Mouse (Mus musculus) hindbrain, postnatal 0 days (tissue): ENCODE results near the gene Muc1. TPM values are rescaled to one million over a fixed set of nuclear protein-coding genes. Genes with fewer than 3 reads are reported as not detected.

ENCODE experiments used
- ATAC-seq: fragments of 200-750 bp; cut with Nextera tagmentation; 2 replicates; pipeline ENCODE4 v1.8.0; 2017; ENCODE audit warnings: mild to moderate bottlenecking, moderate TSS enrichment, moderate library complexity
- DNase-seq: peaks from one replicate; pipeline ENCODE4 v3.0.0-alpha.2; 2015; ENCODE audit warnings: low spot score
- H3K27ac ChIP-seq: fragments of 300-500 bp; sonication (generic); 2 replicates; pipeline ENCODE4 v1.5.1; 2014; ENCODE audit warnings: mild to moderate bottlenecking
- H3K27me3 ChIP-seq: fragments of 300-500 bp; sonication (generic); 2 replicates; pipeline ENCODE4 v1.6.1; 2014; ENCODE audit warnings: low read length, mixed read lengths; ENCODE audit not compliant: insufficient read depth
- H3K36me3 ChIP-seq: fragments of 300-500 bp; sonication (generic); 2 replicates; pipeline ENCODE4 v1.6.1; 2014; ENCODE audit warnings: low read length, mixed read lengths; ENCODE audit not compliant: insufficient read depth
- H3K4me1 ChIP-seq: fragments of 300-500 bp; sonication (generic); 2 replicates; pipeline ENCODE4 v1.6.1; 2014; ENCODE audit warnings: antibody characterized with exemption, low read length, mixed read lengths; ENCODE audit not compliant: insufficient read depth
- H3K4me2 ChIP-seq: fragments of 300-500 bp; sonication (generic); 2 replicates; pipeline ENCODE4 v1.6.1; 2014; ENCODE audit warnings: low read depth, mild to moderate bottlenecking, low read length, moderate library complexity, mixed read lengths
- H3K4me3 ChIP-seq: fragments of 300-500 bp; sonication (generic); 2 replicates; pipeline ENCODE4 v1.5.1; 2014; ENCODE audit warnings: low read length
- H3K9ac ChIP-seq: fragments of 300-500 bp; sonication (generic); replicated peaks from 2 replicates; pipeline ENCODE4 v1.6.1; 2014; ENCODE audit warnings: mild to moderate bottlenecking, low read length, moderate library complexity, mixed read lengths
- H3K9me3 ChIP-seq: fragments of 300-500 bp; sonication (generic); 2 replicates; pipeline ENCODE4 v1.6.1; 2016; ENCODE audit warnings: low read length, mixed read lengths
- CTCF ChIP-seq: IDR thresholded peaks from 2 replicates; pipeline ENCODE4 v1.5.1; 2016; ENCODE audit warnings: antibody characterized with exemption, control low read depth, low read depth
- WGBS: fragments of 180-500 bp; shearing (Covaris S2); extraction: QIAGEN DNeasy Blood & Tissue Kit; methylation state at CpG from one replicate; pipeline ENCODE4 v1.1.7; 2014; 5-methylcytosine and 5-hydroxymethylcytosine counted together
- polyA plus RNA-seq: library from polyadenylated mRNA; unstranded; fragments of >200 nt; fragmentation: Nextera tagmentation; extraction: Ambion mirVana; gene quantifications from 2 replicates; pipeline ENCODE4 v1.2.1, GENCODE M21; 2015
- total RNA-seq: library from RNA; depleted of rRNA; stranded (reverse); fragments of >200 nt; gene quantifications from 2 replicates; pipeline ENCODE4 v1.2.3, GENCODE M21; 2014

The Muc1 gene
- total and polyA plus RNA-seq, 2 experiments from 2014 or later = 1.5 to 1.9 TPM

GRCm38 (mm10) chr3:89199839-89200238 lies 29.0 kb upstream of the Muc1 start:
- Histone ChIP-seq H3K9me3 (no peaks in the 10 kb centered on the region), H3K4me3 (no peak overlapping the region), H3K27me3 (no peaks in the 10 kb centered on the region), H3K9ac (no peak overlapping the region), H3K4me2 (no peak overlapping the region), H3K27ac (no peak overlapping the region), H3K4me1 (peaks cover 12% of the 10 kb centered on the region; the same call in 1 of the 2 replicates), H3K36me3 (no peaks in the 10 kb centered on the region)
- no peak for ATAC-seq
- WGBS = 75% methylated on average over 3 of the region's 3 CpGs
- no peak for DNase-seq
- no peak for TF ChIP-seq CTCF

- Histone ChIP-seq H3K4me3 (peak within 1 kb of the TSS; percentile 54), H3K4me2 (peak within 1 kb of the TSS; percentile 83), H3K4me1 (peaks cover 5% of the 10 kb centered on the region; the same call in 1 of the 2 replicates), H3K9me3 (no peaks in the 10 kb centered on the region), H3K27me3 (no peaks in the 10 kb centered on the region), H3K9ac (peak within 1 kb of the TSS; percentile 62), H3K27ac (peak within 1 kb of the TSS; percentile 67), H3K36me3 (peaks cover 20% of the 10 kb centered on the region)
- 25% methylated on average over 13 of the region's 13 CpGs for WGBS
- peak; percentile 91 for ATAC-seq
- TF ChIP-seq CTCF = no peak
- DNase-seq = peak; percentile 95
Measured at GRCm38 (mm10) chr3:89202253-89203141, 26.4 kb upstream of the Muc1 start, which contains the start of gene Gba. Gene Gba, plus strand, starts transcription at chr3:89202928.

GRCm38 (mm10) chr3:89203142-89203514 lies 25.7 kb upstream of the Muc1 start:
- WGBS = 37% methylated on average over 5 of the region's 5 CpGs
- ATAC-seq = peak; percentile 36
- TF ChIP-seq CTCF = no peak
- Histone ChIP-seq H3K4me3 (peak overlapping the region; percentile 54), H3K9ac (peak overlapping the region; percentile 62), H3K9me3 (no peaks in the 10 kb centered on the region), H3K36me3 (peaks cover 26% of the 10 kb centered on the region), H3K4me2 (peak overlapping the region; percentile 83), H3K4me1 (peaks cover 5% of the 10 kb centered on the region; the same call in 1 of the 2 replicates), H3K27me3 (no peaks in the 10 kb centered on the region), H3K27ac (peak overlapping the region; percentile 67)
- DNase-seq = no peak

- no peak for ATAC-seq
Measured at GRCm38 (mm10) chr3:89206079-89206478, 22.8 kb upstream of the Muc1 start.

GRCm38 (mm10) chr3:89206695-89207094 lies 22.2 kb upstream of the Muc1 start:
- ATAC-seq = no peak
- Histone ChIP-seq H3K27ac (no peak overlapping the region), H3K4me2 (no peak overlapping the region), H3K36me3 (peaks cover 48% of the 10 kb centered on the region), H3K27me3 (no peaks in the 10 kb centered on the region), H3K4me3 (no peak overlapping the region), H3K9ac (no peak overlapping the region), H3K4me1 (peaks cover 5% of the 10 kb centered on the region; the same call in 1 of the 2 replicates), H3K9me3 (no peaks in the 10 kb centered on the region)
- no peak for TF ChIP-seq CTCF
- 86% methylated on average over 2 of the region's 2 CpGs for WGBS
- DNase-seq = no peak

More at GRCm38 (mm10) chr3:89206079-89206478, 22.8 kb upstream of the Muc1 start:
- Histone ChIP-seq H3K4me3 (no peak overlapping the region), H3K27me3 (no peaks in the 10 kb centered on the region), H3K4me1 (peaks cover 5% of the 10 kb centered on the region; the same call in 1 of the 2 replicates), H3K36me3 (peaks cover 48% of the 10 kb centered on the region), H3K4me2 (no peak overlapping the region), H3K9ac (no peak overlapping the region), H3K27ac (no peak overlapping the region), H3K9me3 (no peaks in the 10 kb centered on the region)
- 91% methylated on average over 7 of the region's 7 CpGs for WGBS
- no peak for TF ChIP-seq CTCF
- DNase-seq = no peak

- no peak for TF ChIP-seq CTCF
- Histone ChIP-seq H3K27me3 (no peaks in the 10 kb centered on the region), H3K4me3 (no peak overlapping the region), H3K4me1 (peaks cover 11% of the 10 kb centered on the region; the same call in 1 of the 2 replicates), H3K27ac (no peak overlapping the region), H3K4me2 (no peak overlapping the region), H3K9me3 (no peaks in the 10 kb centered on the region), H3K36me3 (peaks cover 48% of the 10 kb centered on the region), H3K9ac (no peak overlapping the region)
- DNase-seq (no peak), ATAC-seq (no peak)
- 91% methylated on average over 13 of the region's 13 CpGs for WGBS
Measured at GRCm38 (mm10) chr3:89208075-89208657, 20.7 kb upstream of the Muc1 start.
